Mouse (Mus musculus) ES-E14 (cell line): ENCODE results near the gene Pik3cd.

Source experiments
- CHD2 ChIP-seq: IDR thresholded peaks from 2 replicates; pipeline ENCODE4 v1.6.1; 2014; ENCODE audit warnings: mild to moderate bottlenecking, low read depth, low read length, inconsistent platforms
- HCFC1 ChIP-seq: IDR thresholded peaks from 2 replicates; pipeline ENCODE4 v1.6.1; 2012; ENCODE audit warnings: low read length, inconsistent platforms, borderline replicate concordance; ENCODE audit not compliant: insufficient read depth
- MAFK ChIP-seq: IDR thresholded peaks from 2 replicates; pipeline ENCODE4 v1.6.1; 2014; ENCODE audit warnings: mild to moderate bottlenecking, low read depth, low read length, inconsistent platforms; ENCODE audit not compliant: insufficient read depth
- ZC3H11A ChIP-seq: IDR thresholded peaks from 2 replicates; pipeline ENCODE4 v1.6.1; 2012; ENCODE audit warnings: low read depth, mild to moderate bottlenecking, inconsistent platforms, low read length, borderline replicate concordance
- ZNF384 ChIP-seq: IDR thresholded peaks from 2 replicates; pipeline ENCODE4 v1.6.1; 2012; ENCODE audit warnings: low read depth, low read length, inconsistent platforms

DNA sequence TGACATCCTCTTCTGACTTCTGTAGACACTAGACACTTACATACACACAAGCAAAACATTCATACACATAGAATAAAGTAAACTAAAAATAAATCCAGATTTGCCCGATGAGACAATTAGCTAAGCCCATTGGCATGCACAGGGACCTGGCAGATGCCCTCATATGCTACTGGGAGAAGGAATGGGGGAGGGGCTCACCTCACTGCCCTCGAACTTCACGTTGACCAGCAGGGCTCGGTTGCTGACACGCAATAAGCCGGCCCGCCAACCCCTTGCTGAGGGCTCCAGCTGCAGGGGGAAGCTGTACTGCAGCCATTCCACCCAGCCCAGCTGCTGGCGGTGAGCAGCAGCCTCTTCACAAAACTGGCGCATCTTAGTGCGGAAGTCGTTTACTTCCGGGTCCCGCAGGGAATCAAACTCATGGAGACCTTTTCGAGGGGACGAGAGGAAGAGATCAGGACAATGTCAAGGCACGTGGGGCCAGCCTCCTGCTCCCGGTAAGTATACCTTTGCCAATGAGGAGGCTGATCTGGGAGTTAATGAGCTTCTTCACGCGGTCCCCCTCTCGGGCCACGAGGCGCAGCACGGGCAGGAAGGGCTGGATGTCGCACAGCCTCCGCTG is 42.8 kb downstream of the Pik3cd start:
- TF ChIP-seq MAFK (no peak), HCFC1 (no peak), ZNF384 (no peak), ZC3H11A (no peak), CHD2 (no peak)
